Mouse (Mus musculus): Measurements from ENCODE around the gene Cpne5. TPM values are rescaled to one million over a fixed set of nuclear protein-coding genes. Genes with fewer than 3 reads are reported as not detected.

The Cpne5 gene
- polyA plus RNA-seq (2014; fragmentation: Nextera tagmentation; extraction: Ambion mirVana), result 12.4 and 17.1 TPM in 2 replicates

DNA sequence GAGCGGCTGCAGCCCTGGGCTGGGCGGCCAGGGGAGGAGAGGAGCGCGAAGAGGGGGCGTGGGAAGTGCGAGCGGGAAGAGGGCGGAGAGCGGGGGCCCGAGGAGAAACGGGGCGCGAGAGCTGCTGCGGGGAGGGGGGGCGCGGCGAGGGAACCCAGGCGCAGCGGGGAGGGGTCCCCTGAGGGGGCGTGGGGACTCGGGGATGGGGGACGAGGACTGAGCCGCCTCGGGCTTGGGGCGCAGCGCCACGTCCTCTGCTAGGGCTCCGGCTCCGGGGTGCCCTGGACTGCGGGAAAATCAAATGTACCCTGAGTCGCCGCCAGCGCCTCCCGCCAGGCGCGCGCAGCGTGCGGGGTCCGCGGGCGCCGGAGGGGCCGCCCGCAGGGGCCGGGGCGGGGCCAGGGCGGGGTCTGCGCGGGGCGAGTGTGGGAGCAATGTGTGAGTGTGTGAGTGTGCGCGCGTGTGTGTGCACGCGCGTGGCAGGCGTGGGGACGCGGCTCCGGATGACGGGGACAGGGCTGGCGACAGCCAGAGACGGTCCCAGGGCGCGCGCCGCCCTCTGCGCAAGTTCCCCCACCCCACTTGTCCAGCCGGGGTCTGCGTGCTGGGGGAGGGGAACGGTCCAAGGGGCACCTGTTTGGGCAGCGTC is at the start of gene Cpne5:
TSS of gene Cpne5 (minus strand) at position 396 of the 649 bp plus-strand sequence.
- H3K27ac ChIP-seq (replicated peaks; ENCODE audit: low read depth, low read length), result no peak within 1 kb of the TSS
- peak; percentile 42 for DNase-seq (ENCODE audit: low spot score)

DNA sequence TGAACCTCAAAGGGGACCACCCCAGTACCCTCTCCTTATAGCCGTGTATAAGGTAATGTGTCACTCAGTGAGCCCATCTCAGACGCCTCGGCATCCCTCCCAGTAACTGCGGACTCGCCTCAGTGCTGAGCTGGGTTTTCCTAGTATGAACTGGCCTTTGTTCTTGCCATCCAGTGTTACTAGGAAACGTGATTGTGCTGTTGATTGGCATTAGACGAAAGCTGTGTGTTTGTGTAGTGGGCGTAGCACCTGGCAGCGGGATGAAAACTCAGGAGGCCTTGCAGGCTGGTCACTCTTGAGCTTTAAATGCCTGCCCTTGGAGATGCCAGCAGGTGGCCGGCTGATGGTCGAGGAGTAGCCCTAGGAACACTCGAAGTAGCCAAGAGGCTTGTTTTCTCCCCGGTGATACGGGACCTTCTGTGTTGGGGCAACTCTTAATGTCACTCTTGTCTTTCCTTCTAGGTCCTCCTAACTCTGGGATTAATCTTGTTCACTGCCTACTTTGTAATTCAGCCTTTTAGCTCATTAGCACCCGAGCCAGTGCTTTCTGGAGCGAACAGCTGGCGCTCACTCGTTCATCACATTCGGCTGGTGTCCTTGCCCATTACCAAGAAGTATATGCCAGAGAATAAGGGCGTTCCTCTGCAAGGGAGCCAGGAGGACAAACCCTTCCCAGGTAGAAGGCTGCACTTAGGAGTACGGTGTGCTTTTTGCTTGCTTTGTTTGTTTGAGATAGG is 44.4 kb upstream of the Cpne5 start:
- Histone ChIP-seq H3K4me1 (ENCODE audit: control insufficient read depth, insufficient read depth, low read length) (no peaks in the 10 kb centered on the region), H3K27ac (replicated peaks; ENCODE audit: low read depth, low read length) (no peak overlapping the region), H3K27me3 (replicated peaks; ENCODE audit: control insufficient read depth, insufficient read depth, low read length) (no peaks in the 10 kb centered on the region), H3K36me3 (ENCODE audit: control insufficient read depth, insufficient read depth, low read length) (peaks cover 40% of the 10 kb centered on the region), H3K9ac (ENCODE audit: low read depth, low read length) (no peak overlapping the region), H3K9me3 (ENCODE audit: control insufficient read depth, low read length) (no peaks in the 10 kb centered on the region), H3K4me3 (ENCODE audit: low read depth, low read length) (no peak overlapping the region), H3K4me2 (ENCODE audit: low read depth, low read length) (no peak overlapping the region)
- DNase-seq (ENCODE audit: low spot score) (no peak), ATAC-seq (ENCODE audit: low read depth) (no peak)
- 73% methylated on average over 21 of the region's 21 CpGs for WGBS

More for the DNA sequence above, at the start of gene Cpne5:
- Histone ChIP-seq H3K27me3 (replicated peaks; ENCODE audit: control insufficient read depth, insufficient read depth, low read length) (peaks cover 3% of the 10 kb centered on the region; the same call in 1 of the 2 replicates), H3K36me3 (ENCODE audit: control insufficient read depth, insufficient read depth, low read length) (no peaks in the 10 kb centered on the region), H3K9ac (ENCODE audit: low read depth, low read length) (peak within 1 kb of the TSS; percentile 71), H3K4me1 (ENCODE audit: control insufficient read depth, insufficient read depth, low read length) (no peaks in the 10 kb centered on the region), H3K4me2 (ENCODE audit: low read depth, low read length) (peak within 1 kb of the TSS; percentile 99), H3K9me3 (ENCODE audit: control insufficient read depth, low read length) (no peaks in the 10 kb centered on the region), H3K4me3 (ENCODE audit: low read depth, low read length) (peak within 1 kb of the TSS; percentile 70)
- WGBS, result 0% methylated on average over 7 of the region's 73 CpGs
- peak; percentile 54 for ATAC-seq (ENCODE audit: low read depth)

DNA sequence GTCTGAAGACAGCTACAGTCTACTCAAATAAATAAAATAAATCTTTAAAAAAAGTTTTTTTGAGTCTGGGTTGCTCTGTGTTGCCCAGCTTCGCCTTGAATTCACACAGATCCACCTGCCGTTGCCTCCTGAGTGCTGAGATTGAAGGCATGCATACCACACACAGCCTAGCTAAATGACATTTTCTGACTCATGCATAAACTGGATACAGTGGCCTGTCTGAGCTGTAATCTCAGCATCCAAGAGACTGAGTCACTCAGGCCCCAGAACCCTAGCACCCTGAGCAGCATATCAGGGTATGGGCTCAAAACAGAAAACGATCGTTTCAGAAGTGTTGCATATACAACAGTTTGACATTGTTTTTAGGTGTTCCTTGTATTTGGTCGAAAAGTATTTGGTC is 43.6 kb upstream of the Cpne5 start:
- Histone ChIP-seq H3K9ac (ENCODE audit: low read depth, low read length) (no peak overlapping the region), H3K36me3 (ENCODE audit: control insufficient read depth, insufficient read depth, low read length) (peaks cover 40% of the 10 kb centered on the region), H3K27me3 (replicated peaks; ENCODE audit: control insufficient read depth, insufficient read depth, low read length) (no peaks in the 10 kb centered on the region), H3K4me1 (ENCODE audit: control insufficient read depth, insufficient read depth, low read length) (no peaks in the 10 kb centered on the region), H3K27ac (replicated peaks; ENCODE audit: low read depth, low read length) (no peak overlapping the region), H3K4me3 (ENCODE audit: low read depth, low read length) (no peak overlapping the region), H3K9me3 (ENCODE audit: control insufficient read depth, low read length) (no peaks in the 10 kb centered on the region), H3K4me2 (ENCODE audit: low read depth, low read length) (no peak overlapping the region)
- no peak for DNase-seq (ENCODE audit: low spot score)
- ATAC-seq (ENCODE audit: low read depth), result no peak
- 88% methylated on average over 5 of the region's 5 CpGs for WGBS

DNA sequence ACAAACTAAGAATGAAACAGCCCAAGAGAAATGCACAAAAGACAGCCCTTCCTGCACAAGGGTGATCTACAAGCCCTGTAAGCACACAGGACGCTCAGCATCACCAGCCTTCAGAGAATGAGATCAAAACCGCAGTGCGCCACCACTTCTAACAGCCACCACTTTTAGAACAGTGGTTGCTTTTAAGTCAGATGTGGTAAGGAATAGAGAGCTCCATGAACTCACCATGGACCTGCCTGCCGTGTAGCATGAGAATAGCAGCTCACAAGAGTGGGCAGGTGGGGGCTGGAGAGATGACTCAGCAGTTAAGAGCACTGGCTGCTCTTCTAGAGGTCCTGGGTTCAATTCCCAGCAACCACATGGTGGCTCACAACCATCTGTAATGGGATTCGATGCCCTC is 42.5 kb upstream of the Cpne5 start:
- 93% methylated on average over 5 of the region's 5 CpGs for WGBS

DNA sequence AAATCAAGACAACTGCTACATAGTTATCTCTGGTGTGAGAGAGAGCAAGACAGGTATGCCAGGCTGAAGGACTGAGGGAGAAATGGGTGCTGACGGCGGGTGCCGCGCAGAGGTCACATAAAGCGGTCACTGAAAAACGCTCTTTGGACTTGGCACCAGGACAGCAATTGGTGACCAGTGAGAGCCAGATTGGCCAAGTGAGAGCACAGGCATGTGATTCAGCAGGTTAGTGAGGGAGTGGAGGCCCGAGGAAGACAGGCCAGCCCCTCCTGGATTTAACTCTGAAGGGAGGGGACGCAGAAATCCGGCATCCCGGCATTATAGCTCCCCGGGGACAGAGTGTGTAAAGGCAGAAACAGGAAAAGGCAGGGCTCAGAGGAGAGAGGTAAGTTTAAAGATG is 35.9 kb upstream of the Cpne5 start:
- no peak overlapping the region for H3K4me2 ChIP-seq (ENCODE audit: low read depth, low read length)
- H3K36me3 ChIP-seq (ENCODE audit: control insufficient read depth, insufficient read depth, low read length), result peaks cover under 1% of the 10 kb centered on the region
- no peak for DNase-seq (ENCODE audit: low spot score)
- no peaks in the 10 kb centered on the region for H3K9me3 ChIP-seq (ENCODE audit: control insufficient read depth, low read length)
- H3K27me3 ChIP-seq (replicated peaks; ENCODE audit: control insufficient read depth, insufficient read depth, low read length), result no peaks in the 10 kb centered on the region
- H3K4me3 ChIP-seq (ENCODE audit: low read depth, low read length), result no peak overlapping the region
- H3K4me1 ChIP-seq (ENCODE audit: control insufficient read depth, insufficient read depth, low read length), result 0 out of 2 replicates have a peak, but pooled peaks cover 6% of the 10 kb centered on the region
- ATAC-seq (ENCODE audit: low read depth), result no peak
- no peak overlapping the region for H3K27ac ChIP-seq (replicated peaks; ENCODE audit: low read depth, low read length)
- no peak overlapping the region for H3K9ac ChIP-seq (ENCODE audit: low read depth, low read length)
- 68% methylated on average over 11 of the region's 11 CpGs for WGBS

More for the DNA sequence above, 42.5 kb upstream of the Cpne5 start:
- DNase-seq (ENCODE audit: low spot score) (no peak), ATAC-seq (ENCODE audit: low read depth) (no peak)
- Histone ChIP-seq H3K9me3 (ENCODE audit: control insufficient read depth, low read length) (no peaks in the 10 kb centered on the region), H3K9ac (ENCODE audit: low read depth, low read length) (no peak overlapping the region), H3K27ac (replicated peaks; ENCODE audit: low read depth, low read length) (no peak overlapping the region), H3K4me1 (ENCODE audit: control insufficient read depth, insufficient read depth, low read length) (no peaks in the 10 kb centered on the region), H3K36me3 (ENCODE audit: control insufficient read depth, insufficient read depth, low read length) (peaks cover 38% of the 10 kb centered on the region), H3K27me3 (replicated peaks; ENCODE audit: control insufficient read depth, insufficient read depth, low read length) (no peaks in the 10 kb centered on the region), H3K4me2 (ENCODE audit: low read depth, low read length) (no peak overlapping the region), H3K4me3 (ENCODE audit: low read depth, low read length) (no peak overlapping the region)

DNA sequence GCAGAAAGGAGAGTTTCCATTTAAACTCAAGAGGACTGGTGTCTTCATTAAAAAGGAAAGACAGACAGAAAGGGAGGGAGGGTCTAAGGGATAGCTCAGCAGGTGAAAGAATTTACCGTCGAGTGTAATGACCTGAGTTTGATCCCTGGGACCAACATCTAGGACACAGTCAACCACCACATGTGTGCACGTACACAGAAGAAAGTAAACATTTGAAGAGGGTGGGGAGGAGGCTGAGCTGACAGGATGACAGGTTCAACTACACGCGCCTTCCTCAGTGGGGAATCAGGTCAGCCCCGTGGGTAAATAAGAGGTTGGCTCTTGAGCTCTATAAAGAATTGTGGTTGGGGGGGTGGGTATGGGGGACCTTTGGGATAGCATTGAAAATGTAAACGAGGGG is 35.2 kb upstream of the Cpne5 start:
- no peak overlapping the region for H3K9ac ChIP-seq (ENCODE audit: low read depth, low read length)
- WGBS, result 79% methylated on average over 7 of the region's 7 CpGs

DNA sequence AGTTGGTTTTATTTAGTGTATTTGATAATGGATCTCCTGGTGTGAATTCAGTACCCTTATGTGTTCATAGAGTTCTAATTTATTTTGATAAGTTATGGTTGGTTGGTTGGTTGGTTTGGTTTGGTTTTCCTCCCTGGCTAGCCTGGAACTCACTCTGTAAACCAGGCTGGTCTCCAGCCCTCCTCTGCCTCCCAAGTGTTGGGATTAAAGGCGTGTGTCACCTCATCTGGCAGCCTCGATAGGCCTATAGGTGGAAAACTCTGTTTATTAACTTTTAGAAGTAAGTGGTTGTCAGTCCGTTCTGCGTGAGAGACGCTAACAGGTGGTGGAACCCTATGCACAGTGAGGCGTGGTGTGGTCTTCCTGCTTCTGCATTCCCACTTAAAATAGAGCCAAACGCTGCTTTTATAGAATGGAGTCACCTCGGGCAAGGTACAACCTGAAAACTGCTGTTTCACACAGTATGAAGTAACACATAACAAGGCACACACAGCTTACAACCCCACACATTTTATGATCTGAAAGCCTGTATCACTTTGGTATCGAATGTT is 32.3 kb upstream of the Cpne5 start:
- WGBS, result 85% methylated on average over 9 of the region's 9 CpGs
- Histone ChIP-seq H3K36me3 (ENCODE audit: control insufficient read depth, insufficient read depth, low read length) (no peaks in the 10 kb centered on the region), H3K4me2 (ENCODE audit: low read depth, low read length) (peak overlapping the region; percentile 75), H3K4me3 (ENCODE audit: low read depth, low read length) (no peak overlapping the region), H3K9ac (ENCODE audit: low read depth, low read length) (no peak overlapping the region), H3K27ac (replicated peaks; ENCODE audit: low read depth, low read length) (peak overlapping the region; percentile 94; the same call in 1 of the 2 replicates), H3K9me3 (ENCODE audit: control insufficient read depth, low read length) (no peaks in the 10 kb centered on the region), H3K27me3 (replicated peaks; ENCODE audit: control insufficient read depth, insufficient read depth, low read length) (no peaks in the 10 kb centered on the region), H3K4me1 (ENCODE audit: control insufficient read depth, insufficient read depth, low read length) (0 out of 2 replicates have a peak, but pooled peaks cover 6% of the 10 kb centered on the region)
- DNase-seq (ENCODE audit: low spot score) (no peak), ATAC-seq (ENCODE audit: low read depth) (no peak)

More for the DNA sequence above, 35.2 kb upstream of the Cpne5 start:
- Histone ChIP-seq H3K27me3 (replicated peaks; ENCODE audit: control insufficient read depth, insufficient read depth, low read length) (no peaks in the 10 kb centered on the region), H3K9me3 (ENCODE audit: control insufficient read depth, low read length) (no peaks in the 10 kb centered on the region), H3K27ac (replicated peaks; ENCODE audit: low read depth, low read length) (no peak overlapping the region), H3K4me1 (ENCODE audit: control insufficient read depth, insufficient read depth, low read length) (0 out of 2 replicates have a peak, but pooled peaks cover 6% of the 10 kb centered on the region), H3K4me2 (ENCODE audit: low read depth, low read length) (no peak overlapping the region), H3K4me3 (ENCODE audit: low read depth, low read length) (no peak overlapping the region), H3K36me3 (ENCODE audit: control insufficient read depth, insufficient read depth, low read length) (no peaks in the 10 kb centered on the region; the same call in 1 of the 2 replicates)
- ATAC-seq (ENCODE audit: low read depth) (no peak), DNase-seq (ENCODE audit: low spot score) (no peak)

DNA sequence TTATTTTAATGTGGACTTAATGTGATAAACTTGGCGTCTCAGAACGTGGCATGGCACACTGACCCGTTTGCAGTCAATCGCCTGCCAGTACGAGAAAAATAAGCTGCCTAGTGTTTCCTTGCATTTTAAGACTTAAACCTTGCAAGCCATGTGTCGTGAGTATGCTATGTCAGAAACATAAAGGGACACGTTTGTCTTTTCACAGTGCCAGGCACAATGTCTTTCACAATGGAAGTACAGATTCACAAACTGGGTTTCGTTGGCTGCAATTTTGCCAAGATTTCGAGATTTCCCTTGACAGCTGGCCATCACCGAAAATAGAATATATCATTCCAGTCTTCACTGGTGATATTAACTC is 31.4 kb upstream of the Cpne5 start:
- H3K4me2 ChIP-seq (ENCODE audit: low read depth, low read length), result peak overlapping the region; percentile 75
- H3K4me1 ChIP-seq (ENCODE audit: control insufficient read depth, insufficient read depth, low read length), result peaks cover 8% of the 10 kb centered on the region; the same call in 1 of the 2 replicates
- peak overlapping the region; percentile 68 for H3K4me3 ChIP-seq (ENCODE audit: low read depth, low read length)
- H3K9me3 ChIP-seq (ENCODE audit: control insufficient read depth, low read length), result no peaks in the 10 kb centered on the region
- H3K36me3 ChIP-seq (ENCODE audit: control insufficient read depth, insufficient read depth, low read length), result no peaks in the 10 kb centered on the region
- ATAC-seq (ENCODE audit: low read depth) (no peak), DNase-seq (ENCODE audit: low spot score) (no peak)
- WGBS, result 19% methylated on average over 10 of the region's 10 CpGs
- H3K27ac ChIP-seq (replicated peaks; ENCODE audit: low read depth, low read length), result peak overlapping the region; percentile 94
- peak overlapping the region; percentile 90 for H3K9ac ChIP-seq (ENCODE audit: low read depth, low read length)
- no peaks in the 10 kb centered on the region for H3K27me3 ChIP-seq (replicated peaks; ENCODE audit: control insufficient read depth, insufficient read depth, low read length)

All from embryonic facial prominence, embryonic 14.5 days (tissue).